Mouse (Mus musculus): ENCODE measurements around the gene Coro2b.

Gene Coro2b

DNA sequence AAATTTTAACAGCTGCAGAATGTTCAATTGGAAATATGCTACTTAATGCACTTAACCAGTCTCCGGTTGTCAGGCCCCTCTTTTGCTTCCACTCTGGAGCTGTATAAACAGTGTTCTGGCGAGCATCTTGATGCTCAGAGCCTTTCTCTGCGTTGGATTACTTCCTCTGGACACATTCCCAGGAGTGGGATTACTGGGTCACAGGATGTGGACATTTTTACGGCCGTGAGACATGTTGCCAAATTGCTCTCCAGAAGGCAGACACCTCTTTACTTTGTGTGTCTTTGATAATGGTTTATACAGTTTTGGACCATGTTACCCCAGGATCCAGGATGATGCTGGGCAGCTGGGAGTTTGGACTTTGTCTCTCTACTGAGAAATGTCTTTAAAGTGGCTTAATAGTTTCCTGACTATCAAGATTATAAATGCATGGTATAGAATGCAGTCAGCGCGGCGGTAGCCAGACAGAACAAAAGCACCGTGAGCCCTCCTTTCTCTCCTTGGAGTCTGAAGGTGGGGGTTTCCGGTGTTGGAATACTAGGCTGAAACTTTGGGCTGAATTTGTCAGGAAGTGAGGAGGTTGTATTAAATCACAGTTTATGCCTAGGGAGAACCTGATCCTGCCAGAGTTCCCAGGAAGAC lies 23.2 kb downstream of the Coro2b start:
- DNase-seq (ENCODE audit: low read depth) = no peak

GRCm38 (mm10) chr9:62510530-62510936 lies 26.3 kb downstream of the Coro2b start:
- no peak for DNase-seq (ENCODE audit: low read depth)

DNA sequence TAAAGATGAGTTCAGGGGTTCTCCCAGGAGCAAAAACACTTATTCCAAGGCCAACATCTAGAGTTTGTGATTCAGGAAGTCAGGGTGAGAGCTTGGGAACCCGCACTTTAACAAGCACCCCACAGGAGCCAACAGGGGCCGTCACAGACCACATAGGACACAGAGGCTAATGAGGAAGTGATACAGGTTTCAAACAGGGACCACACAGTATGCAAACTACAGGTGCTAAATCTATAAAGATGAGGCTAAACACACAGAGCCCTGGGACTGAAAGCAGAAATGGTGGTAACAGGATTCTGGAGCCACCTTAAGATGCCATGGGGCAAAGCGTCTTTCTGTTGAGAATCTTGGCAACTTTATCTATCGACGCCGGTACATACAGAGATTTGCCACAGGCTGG lies 27.2 kb downstream of the Coro2b start:
- DNase-seq (ENCODE audit: low read depth) = no peak

DNA sequence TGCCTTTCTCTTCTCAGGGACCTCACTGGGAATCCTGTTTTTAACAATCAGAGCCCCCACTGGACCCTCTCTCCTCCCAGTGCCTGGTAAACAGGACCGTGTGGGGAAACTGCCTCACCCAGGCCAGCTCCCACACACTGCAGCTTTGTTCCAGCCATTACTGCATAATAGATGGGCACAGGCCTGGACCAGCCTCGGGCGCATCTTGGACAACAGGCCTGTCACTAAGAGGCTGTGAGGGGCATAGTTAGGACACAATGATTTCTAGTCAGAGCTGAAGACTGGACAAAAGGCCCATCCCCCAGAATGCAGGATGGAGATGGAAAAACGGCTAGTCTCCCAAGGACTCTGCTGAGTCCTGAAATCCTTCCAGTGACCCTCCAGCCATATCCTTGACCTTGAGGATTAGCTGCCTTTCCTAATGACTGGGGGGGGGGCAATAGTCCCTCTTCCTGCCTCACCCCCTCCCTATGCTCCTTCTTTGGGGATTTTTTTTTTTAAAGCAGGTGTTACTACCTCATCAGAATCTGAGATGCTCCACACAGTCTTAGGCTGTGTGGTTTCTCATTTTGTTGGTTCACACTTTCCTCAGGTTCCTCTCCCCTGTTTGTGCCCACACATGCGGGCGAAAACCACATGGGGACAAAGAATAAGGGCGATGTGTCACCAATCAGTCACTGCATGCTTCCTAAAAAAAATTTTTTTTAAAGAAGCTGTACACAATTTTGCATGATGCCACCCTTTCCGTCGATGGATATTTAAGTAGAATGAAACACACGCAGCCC lies 27.9 kb downstream of the Coro2b start:
- no peak for DNase-seq (ENCODE audit: low read depth)

GRCm38 (mm10) chr9:62506467-62507067 lies 30.3 kb downstream of the Coro2b start:
- no peak for DNase-seq (ENCODE audit: low read depth)

- no peak for DNase-seq (ENCODE audit: low read depth)
Observed at GRCm38 (mm10) chr9:62504129-62504528, 32.7 kb downstream of the Coro2b start.

GRCm38 (mm10) chr9:62502361-62502760 lies 34.5 kb downstream of the Coro2b start:
- no peak for DNase-seq (ENCODE audit: low read depth)

DNA sequence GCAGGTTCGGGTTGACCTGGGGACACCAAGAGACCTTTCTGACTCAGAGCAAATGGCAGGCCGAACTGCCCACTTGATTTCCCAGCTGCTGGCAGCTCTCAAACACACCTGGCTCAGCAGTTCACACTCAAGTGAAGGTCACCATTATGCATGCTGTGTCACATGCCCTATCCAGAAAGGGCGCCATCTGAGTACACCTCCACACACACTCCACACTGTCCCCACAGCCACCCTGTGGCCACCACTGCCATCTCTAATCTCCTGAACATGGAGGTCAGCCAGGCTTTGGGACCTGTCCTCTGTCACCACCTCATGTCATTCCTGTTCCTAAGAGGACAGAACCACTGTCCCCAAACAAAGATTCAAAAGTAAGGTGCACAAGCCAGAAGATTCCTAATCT lies 35.3 kb downstream of the Coro2b start:
- DNase-seq (ENCODE audit: low read depth) = no peak

GRCm38 (mm10) chr9:62500007-62500406 lies 36.8 kb downstream of the Coro2b start:
- DNase-seq (ENCODE audit: low read depth) = no peak

DNA sequence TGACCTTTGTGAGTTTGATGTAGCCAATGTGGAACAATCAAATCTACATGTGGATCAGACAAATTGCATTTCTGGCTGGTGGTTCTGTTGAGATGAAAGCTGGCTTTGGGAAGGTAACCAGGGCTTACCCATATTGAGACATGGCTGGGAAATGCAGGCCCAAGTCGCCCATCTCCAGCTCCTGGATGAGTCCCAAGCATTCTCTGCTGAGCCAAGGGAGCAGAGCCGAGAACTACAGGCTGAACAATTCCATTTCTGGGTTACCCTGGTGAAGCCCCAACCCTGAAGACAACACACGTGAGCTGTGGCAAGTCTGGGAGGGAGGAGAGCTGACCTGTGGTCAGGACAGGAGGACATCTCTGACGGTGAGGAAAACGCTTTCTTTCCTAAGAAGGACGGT lies 37.9 kb downstream of the Coro2b start:
- no peak for DNase-seq (ENCODE audit: low read depth)

DNA sequence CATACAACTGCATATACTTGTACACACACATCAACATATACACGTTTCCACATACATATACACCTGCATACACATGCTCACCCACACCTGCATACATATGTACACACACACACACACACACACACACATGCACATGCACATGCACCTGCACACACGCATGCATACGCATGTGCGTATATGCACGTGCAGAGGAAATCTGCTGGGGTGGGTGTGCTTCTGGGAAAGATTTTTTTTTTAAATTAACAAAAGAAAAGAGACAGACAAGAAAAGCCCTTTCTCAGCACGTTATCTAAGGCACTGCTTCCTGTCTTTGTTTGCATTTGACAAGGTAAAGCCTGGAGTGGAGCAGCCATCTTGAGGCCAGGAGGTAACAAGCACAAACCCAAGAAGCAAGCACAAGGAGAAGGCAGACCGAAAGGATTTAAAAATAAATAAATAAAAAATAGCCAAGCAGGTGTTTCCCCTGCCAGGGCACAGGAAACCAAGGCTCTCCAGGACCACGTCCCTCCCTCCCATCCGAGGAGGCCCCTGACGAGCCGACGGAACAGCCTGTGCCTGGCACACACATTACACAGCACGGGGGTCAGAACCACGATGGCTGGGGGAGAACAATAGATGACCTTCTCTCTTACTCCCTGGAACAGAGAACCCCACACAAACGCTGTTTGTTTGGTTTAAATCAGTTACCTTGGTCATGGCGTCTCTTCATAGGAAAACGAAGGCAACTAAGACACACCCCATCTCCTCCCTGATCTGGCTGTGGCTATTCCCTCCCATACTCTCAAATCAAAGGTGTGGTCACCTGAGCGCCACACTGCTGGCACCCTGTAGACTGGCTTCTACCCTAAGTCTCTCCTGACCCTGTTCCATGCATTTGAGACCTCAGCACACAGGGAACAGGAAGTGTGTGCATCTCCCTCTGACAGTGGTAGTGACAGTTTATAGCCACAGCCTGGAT lies 39.4 kb downstream of the Coro2b start:
- no peak for DNase-seq (ENCODE audit: low read depth)

- DNase-seq (ENCODE audit: low read depth) = no peak
Observed at GRCm38 (mm10) chr9:62492306-62492990, 44.4 kb downstream of the Coro2b start.

GRCm38 (mm10) chr9:62491611-62492010 lies 45.2 kb downstream of the Coro2b start:
- no peak for DNase-seq (ENCODE audit: low read depth)

- DNase-seq (ENCODE audit: low read depth) = peak; percentile 28
Observed at GRCm38 (mm10) chr9:62491104-62491503, 45.7 kb downstream of the Coro2b start.

- no peak for DNase-seq (ENCODE audit: low read depth)
Observed at GRCm38 (mm10) chr9:62484107-62484506, 52.7 kb downstream of the Coro2b start.

DNA sequence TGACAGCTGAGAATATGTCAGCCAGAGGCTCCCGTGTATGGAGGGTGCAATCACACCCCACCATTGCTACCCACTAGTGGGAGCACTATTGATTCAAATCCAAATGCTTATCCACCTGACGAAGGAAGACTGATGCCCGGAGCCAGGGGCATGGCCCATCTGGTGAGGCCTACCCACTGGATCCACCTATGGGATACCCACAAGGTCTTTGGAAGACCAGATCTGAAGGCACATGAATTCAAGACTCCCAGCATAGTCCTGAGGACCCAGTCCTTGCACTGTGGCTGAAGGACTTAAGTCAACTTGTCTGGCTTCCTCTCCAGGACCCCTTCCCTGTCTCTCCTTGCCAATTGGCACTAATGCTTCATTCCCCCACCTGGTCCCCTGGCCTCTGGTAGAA lies 54.1 kb downstream of the Coro2b start:
- no peak for DNase-seq (ENCODE audit: low read depth)

DNA sequence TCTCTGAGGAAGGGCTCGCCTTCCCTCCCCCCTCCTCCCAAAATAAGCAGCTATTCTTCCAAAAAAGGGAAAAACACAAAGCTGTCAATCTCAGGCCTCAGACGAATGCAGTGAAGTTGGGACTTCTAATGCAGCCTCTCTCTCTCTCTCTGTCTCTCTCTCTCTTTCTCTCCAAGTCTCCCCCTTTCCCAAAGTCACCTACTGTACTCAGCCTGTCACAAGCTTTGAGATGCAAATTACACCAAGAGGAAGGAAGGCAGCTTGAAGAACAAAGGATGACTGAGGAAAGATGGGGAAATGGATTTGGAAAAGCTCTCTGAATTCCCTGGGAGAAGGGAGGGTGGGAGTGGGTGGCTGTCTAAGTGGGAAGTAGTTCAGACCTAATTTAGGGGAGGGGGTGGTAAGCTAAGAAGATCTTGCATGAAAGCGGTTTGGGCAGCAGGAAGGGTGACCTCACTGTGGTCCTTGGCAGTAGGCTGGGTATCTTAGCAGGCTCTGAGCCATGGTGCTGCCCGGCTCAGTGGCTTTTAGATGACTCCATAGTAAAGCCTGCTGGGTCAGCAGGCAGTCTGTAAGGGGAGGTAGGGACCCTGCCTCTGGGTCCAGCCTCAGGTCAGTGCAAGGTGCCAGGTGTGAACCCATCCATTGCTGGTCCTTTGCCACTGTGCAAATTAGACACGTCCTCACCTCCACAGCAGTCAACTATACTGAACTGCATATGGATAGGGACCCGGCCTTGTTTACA lies 55.8 kb downstream of the Coro2b start:
- no peak for DNase-seq (ENCODE audit: low read depth)

GRCm38 (mm10) chr9:62480149-62480548 lies 56.7 kb downstream of the Coro2b start:
- DNase-seq (ENCODE audit: low read depth) = no peak

DNA sequence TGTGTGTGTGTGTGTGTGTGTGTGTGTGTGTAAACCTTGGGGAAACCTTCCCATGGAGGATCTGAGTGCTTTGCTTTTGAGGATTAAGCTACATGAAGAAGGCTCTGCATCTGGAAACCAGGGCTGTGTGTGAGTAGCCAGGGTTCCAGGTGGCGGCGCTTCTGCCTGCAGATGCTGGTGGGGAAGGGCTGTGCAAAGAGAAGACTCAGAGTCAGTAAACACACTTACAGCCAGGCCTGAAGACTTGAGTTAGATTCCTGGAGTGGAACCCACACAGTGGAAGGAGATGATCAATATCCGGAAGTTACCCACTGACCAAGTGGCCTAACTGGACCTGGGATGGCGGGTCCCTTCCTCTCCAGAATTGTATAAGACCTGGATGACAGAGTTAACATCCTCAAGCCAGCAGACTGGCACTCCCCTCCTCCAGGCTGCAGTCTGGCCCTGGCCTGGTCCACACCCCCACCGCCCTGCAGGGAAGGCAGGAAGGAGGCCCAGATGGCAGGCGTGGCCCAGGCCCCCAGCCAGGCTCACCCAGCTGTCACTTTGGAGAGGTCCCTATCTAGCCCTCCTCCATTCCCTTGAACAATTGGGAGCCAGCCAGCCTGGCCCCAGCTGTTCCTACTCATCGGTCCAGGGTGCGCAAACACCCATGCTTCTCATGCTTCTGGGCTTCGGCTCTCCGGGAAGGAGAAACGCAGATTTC lies 59.9 kb downstream of the Coro2b start:
- no peak for DNase-seq (ENCODE audit: low read depth)

DNA sequence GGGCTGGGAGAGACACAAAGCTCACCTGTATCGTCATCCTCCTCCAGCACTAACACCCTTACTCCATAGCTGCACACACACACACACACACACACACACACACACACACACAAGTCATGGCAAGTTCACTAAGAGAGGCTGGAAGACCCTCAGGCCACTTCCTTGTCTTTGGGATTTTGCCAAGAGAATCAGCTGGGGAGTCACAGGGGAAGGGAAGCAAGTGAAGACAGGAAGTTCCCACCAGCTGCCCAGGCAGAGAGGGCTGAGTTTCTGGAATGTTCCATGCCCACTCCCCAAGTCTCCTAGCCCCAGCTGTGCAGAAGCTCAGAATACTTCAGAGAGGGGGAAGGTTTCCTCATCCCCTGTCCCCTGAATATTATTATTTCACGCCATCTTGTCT lies 62.6 kb downstream of the Coro2b start:
- DNase-seq (ENCODE audit: low read depth) = no peak

All from c-Kit-positive CD71-positive TER-119-negative erythroid progenitor cells, embryonic 14.5 days (primary cell).